Comparison of ENCODE assay signal across 8 mouse cellular contexts in genomic region chr14:50925111-50925920, GRCm38 (mm10). TPM values are rescaled to one million over a fixed set of nuclear protein-coding genes. Genes with fewer than 3 reads are reported as not detected.
DNase-seq lines count a peak whose midpoint lies in the region; ATAC-seq and TF ChIP-seq lines count a peak whose summit lies in the region.

No protein-coding gene starts in this region.

- peak; percentile 14 for ATAC-seq in kidney, postnatal 0 days (replicated peaks; ENCODE audit: low FRiP score, low read depth)
- ATAC-seq in heart, embryonic 16.5 days (replicated peaks; ENCODE audit: extremely low read depth, insufficient read depth, low FRiP score): peak; percentile 7; the same call in 1 of the 2 replicates
- peak; percentile 20 for ATAC-seq in megakaryocyte, adult 5-6 weeks (ENCODE audit: poor library complexity, severe bottlenecking)

- no peaks in the 10 kb centered on the region for H3K9me3 ChIP-seq in kidney, postnatal 0 days (replicated peaks; ENCODE audit: low read length)
- no peaks in the 10 kb centered on the region for H3K9me3 ChIP-seq in heart, embryonic 16.5 days (replicated peaks; ENCODE audit: control insufficient read depth, low read length)

- no peak for DNase-seq in kidney, postnatal 0 days (ENCODE audit: low spot score)
- DNase-seq in kidney, postnatal 14 days: no peak
- no peak for DNase-seq in right cerebral cortex, postnatal 14 days
- DNase-seq in right cerebral cortex, postnatal 25 days: no peak
- no peak for DNase-seq in ovary, postnatal 14 days (ENCODE audit: low spot score)

- WGBS in kidney, postnatal 0 days: 1% methylated on average over 38 of the region's 38 CpGs
- 1% methylated on average over 38 of the region's 38 CpGs for WGBS in heart, embryonic 16.5 days

- 0 out of 2 replicates have a peak, but pooled peaks cover 5% of the 10 kb centered on the region for H3K4me1 ChIP-seq in kidney, postnatal 0 days (replicated peaks; ENCODE audit: insufficient read depth, low read length)
- H3K4me1 ChIP-seq in bone marrow macrophage, adult 2 months (ENCODE audit: control insufficient read depth, insufficient read depth, low read length): peaks cover 17% of the 10 kb centered on the region
- H3K4me1 ChIP-seq in heart, embryonic 16.5 days (ENCODE audit: control insufficient read depth, insufficient read depth, low read length): peaks cover 22% of the 10 kb centered on the region

- H3K27me3 ChIP-seq in kidney, postnatal 0 days (ENCODE audit: insufficient read depth, low read length): no peaks in the 10 kb centered on the region
- no peaks in the 10 kb centered on the region for H3K27me3 ChIP-seq in heart, embryonic 16.5 days (ENCODE audit: control insufficient read depth, insufficient read depth, low read length)

- peak overlapping the region; percentile 71 for H3K9ac ChIP-seq in kidney, postnatal 0 days (ENCODE audit: low read depth, low read length)
- H3K9ac ChIP-seq in heart, embryonic 16.5 days (ENCODE audit: low read length): peak overlapping the region; percentile 89

- TF ChIP-seq POLR2A in bone marrow macrophage, adult 2 months (IDR thresholded peaks at IDR 0.05; ENCODE audit: borderline replicate concordance, low read depth, low read length): no peak

- H3K4me3 ChIP-seq in kidney, postnatal 0 days (replicated peaks; ENCODE audit: low read depth, low read length): peak overlapping the region; percentile 60
- peak overlapping the region; percentile 82 for H3K4me3 ChIP-seq in bone marrow macrophage, adult 2 months (ENCODE audit: insufficient read depth, low read length)
- H3K4me3 ChIP-seq in heart, embryonic 16.5 days (ENCODE audit: low read length): peak overlapping the region; percentile 97

- peak overlapping the region; percentile 85 for H3K4me2 ChIP-seq in kidney, postnatal 0 days (ENCODE audit: low read length)
- H3K4me2 ChIP-seq in heart, embryonic 16.5 days (ENCODE audit: low read depth, low read length): peak overlapping the region; percentile 95

- peaks cover 23% of the 10 kb centered on the region for H3K36me3 ChIP-seq in kidney, postnatal 0 days (ENCODE audit: insufficient read depth, low read length)
- peaks cover 28% of the 10 kb centered on the region for H3K36me3 ChIP-seq in heart, embryonic 16.5 days (ENCODE audit: control insufficient read depth, insufficient read depth)

- peak overlapping the region; percentile 95 for H3K27ac ChIP-seq in kidney, postnatal 0 days
- peak overlapping the region; percentile 75 for H3K27ac ChIP-seq in bone marrow macrophage, adult 2 months (ENCODE audit: insufficient read depth, low read depth, low read length)
- H3K27ac ChIP-seq in heart, embryonic 16.5 days (ENCODE audit: low read length): peak overlapping the region; percentile 94

- no peak for TF ChIP-seq CTCF in kidney, postnatal 0 days (IDR thresholded peaks at IDR 0.05; ENCODE audit: low read depth)
- TF ChIP-seq CTCF in bone marrow macrophage, adult 2 months (IDR thresholded peaks at IDR 0.05; ENCODE audit: low read depth, low read length): no peak

RNA-seq across cellular contexts. Expression of gene Apex1, which starts 0.5 kb away (rescaled TPM):
- polyA plus RNA-seq in kidney, postnatal 0 days (2015; fragmentation: Nextera tagmentation; extraction: Ambion mirVana): 211 and 212 TPM in 2 replicates
- polyA plus RNA-seq in bone marrow macrophage, adult 2 months (2012; ENCODE audit: insufficient read depth, insufficient read length, missing spikeins): 16.7 and 21.3 TPM in 2 replicates
- 118 and 126 TPM in 2 replicates for polyA plus RNA-seq in heart, embryonic 16.5 days (2015; fragmentation: Nextera tagmentation; extraction: Ambion mirVana)
- total RNA-seq in megakaryocyte, adult 5-6 weeks (2015): 46.3 and 64.2 TPM in 2 replicates
- 34.8 and 47.0 TPM in 2 replicates for total RNA-seq in megakaryocyte, adult 5-6 weeks (2017)

RNA-seq across cellular contexts. Expression of gene Osgep, which starts 0.6 kb away (rescaled TPM):
- polyA plus RNA-seq in kidney, postnatal 0 days (2015; fragmentation: Nextera tagmentation; extraction: Ambion mirVana): 122 and 138 TPM in 2 replicates
- 51.1 and 57.9 TPM in 2 replicates for polyA plus RNA-seq in bone marrow macrophage, adult 2 months (2012; ENCODE audit: insufficient read depth, insufficient read length, missing spikeins)
- polyA plus RNA-seq in heart, embryonic 16.5 days (2015; fragmentation: Nextera tagmentation; extraction: Ambion mirVana): 134 and 141 TPM in 2 replicates
- 101 and 107 TPM in 2 replicates for total RNA-seq in megakaryocyte, adult 5-6 weeks (2015)
- total RNA-seq in megakaryocyte, adult 5-6 weeks (2017): 87.9 and 125 TPM in 2 replicates

RNA-seq across cellular contexts. Expression of gene Pip4p1, which starts 5.3 kb away (rescaled TPM):
- 49.5 and 52.6 TPM in 2 replicates for polyA plus RNA-seq in kidney, postnatal 0 days (2015; fragmentation: Nextera tagmentation; extraction: Ambion mirVana)
- 131 and 158 TPM in 2 replicates for polyA plus RNA-seq in bone marrow macrophage, adult 2 months (2012; ENCODE audit: insufficient read depth, insufficient read length, missing spikeins)
- polyA plus RNA-seq in heart, embryonic 16.5 days (2015; fragmentation: Nextera tagmentation; extraction: Ambion mirVana): 32.5 and 37.9 TPM in 2 replicates
- 115 and 118 TPM in 2 replicates for total RNA-seq in megakaryocyte, adult 5-6 weeks (2015)
- 38.5 and 39.9 TPM in 2 replicates for total RNA-seq in megakaryocyte, adult 5-6 weeks (2017)

RNA-seq across cellular contexts. Expression of gene Pnp, which starts 5.6 kb away (rescaled TPM):
- polyA plus RNA-seq in kidney, postnatal 0 days (2015; fragmentation: Nextera tagmentation; extraction: Ambion mirVana): 78.5 and 81.0 TPM in 2 replicates
- 219 and 232 TPM in 2 replicates for polyA plus RNA-seq in bone marrow macrophage, adult 2 months (2012; ENCODE audit: insufficient read depth, insufficient read length, missing spikeins)
- polyA plus RNA-seq in heart, embryonic 16.5 days (2015; fragmentation: Nextera tagmentation; extraction: Ambion mirVana): 32.0 and 36.9 TPM in 2 replicates
- total RNA-seq in megakaryocyte, adult 5-6 weeks (2015): 329 and 405 TPM in 2 replicates
- 158 and 204 TPM in 2 replicates for total RNA-seq in megakaryocyte, adult 5-6 weeks (2017)

RNA-seq across cellular contexts. Expression of gene Gm49342, which starts 19.0 kb away (rescaled TPM):
- polyA plus RNA-seq in kidney, postnatal 0 days (2015; fragmentation: Nextera tagmentation; extraction: Ambion mirVana): not detected in 2 replicates
- 7.7 and 45.7 TPM in 2 replicates for polyA plus RNA-seq in bone marrow macrophage, adult 2 months (2012; ENCODE audit: insufficient read depth, insufficient read length, missing spikeins)
- polyA plus RNA-seq in heart, embryonic 16.5 days (2015; fragmentation: Nextera tagmentation; extraction: Ambion mirVana): not detected in 2 replicates
- total RNA-seq in megakaryocyte, adult 5-6 weeks (2015): 43.8 TPM in 1 of 2 replicates, not detected in the other
- 161 and 177 TPM in 2 replicates for total RNA-seq in megakaryocyte, adult 5-6 weeks (2017)
